Mouse (Mus musculus) liver, embryonic 14.5 days (tissue): ENCODE data around the gene Galm.

ENCODE experiments used
- CTCF ChIP-seq: IDR thresholded peaks from 2 replicates; pipeline ENCODE4 v1.5.1; 2016; ENCODE audit warnings: antibody characterized with exemption, low read depth, control low read depth
- EP300 ChIP-seq: IDR thresholded peaks from 2 replicates; pipeline ENCODE4 v1.6.1; 2016; ENCODE audit warnings: antibody characterized with exemption, low read depth

- no peak for TF ChIP-seq CTCF
- no peak for TF ChIP-seq EP300
Observed at GRCm38 (mm10) chr17:80180468-80180867, 53.2 kb downstream of the Galm start.
